Mouse (Mus musculus) lung, embryonic 14.5 days (tissue): ENCODE data around the gene Pank1. TPM values are rescaled to one million over a fixed set of nuclear protein-coding genes. Genes with fewer than 3 reads are reported as not detected.

ENCODE experiments used
- ATAC-seq: fragments of 200-750 bp; cut with Nextera tagmentation; 2 replicates; pipeline ENCODE4 v1.8.0; 2017; ENCODE audit warnings: mild to moderate bottlenecking, moderate TSS enrichment, moderate library complexity; ENCODE audit not compliant: insufficient read depth
- DNase-seq: peaks from one replicate; pipeline ENCODE4 v3.0.0-alpha.2; 2015
- H3K27ac ChIP-seq: fragments of 300-500 bp; sonication (generic); 2 replicates; pipeline ENCODE4 v1.5.1; 2014; ENCODE audit warnings: low read depth, mild to moderate bottlenecking, moderate library complexity
- H3K27me3 ChIP-seq: fragments of 300-500 bp; sonication (generic); 2 replicates; pipeline ENCODE4 v1.6.1; 2014; ENCODE audit warnings: low read length, control low read depth; ENCODE audit not compliant: insufficient read depth
- H3K36me3 ChIP-seq: fragments of 300-500 bp; sonication (generic); 2 replicates; pipeline ENCODE4 v1.6.1; 2014; ENCODE audit warnings: control low read depth; ENCODE audit not compliant: insufficient read depth
- H3K4me1 ChIP-seq: fragments of 300-500 bp; sonication (generic); 2 replicates; pipeline ENCODE4 v1.6.1; 2014; ENCODE audit warnings: antibody characterized with exemption, control low read depth; ENCODE audit not compliant: insufficient read depth
- H3K4me2 ChIP-seq: fragments of 300-500 bp; sonication (generic); 2 replicates; pipeline ENCODE4 v1.6.1; 2014; ENCODE audit warnings: mild to moderate bottlenecking
- H3K4me3 ChIP-seq: fragments of 300-500 bp; sonication (generic); 2 replicates; pipeline ENCODE4 v1.5.1; 2014; ENCODE audit warnings: low read depth, low read length
- H3K9ac ChIP-seq: fragments of 300-500 bp; sonication (generic); 2 replicates; pipeline ENCODE4 v1.6.1; 2014
- H3K9me3 ChIP-seq: fragments of 300-500 bp; sonication (generic); 2 replicates; pipeline ENCODE4 v1.6.1; 2016; ENCODE audit warnings: low read depth, low read length, control low read depth
- CTCF ChIP-seq: IDR thresholded peaks from 2 replicates; pipeline ENCODE4 v1.5.1; 2016; ENCODE audit warnings: antibody characterized with exemption, low read depth
- WGBS: fragments of 180-500 bp; shearing (Covaris S2); extraction: QIAGEN DNeasy Blood & Tissue Kit; methylation state at CpG from one replicate; pipeline ENCODE4 v1.1.7; 2014; 5-methylcytosine and 5-hydroxymethylcytosine counted together
- polyA plus RNA-seq: library from polyadenylated mRNA; unstranded; fragments of >200 nt; fragmentation: Nextera tagmentation; extraction: Ambion mirVana; gene quantifications from 2 replicates; pipeline ENCODE4 v1.2.1, GENCODE M21; 2014

The Pank1 gene
- polyA plus RNA-seq, 1 experiment from 2014 or later, result 10.3 TPM

DNA sequence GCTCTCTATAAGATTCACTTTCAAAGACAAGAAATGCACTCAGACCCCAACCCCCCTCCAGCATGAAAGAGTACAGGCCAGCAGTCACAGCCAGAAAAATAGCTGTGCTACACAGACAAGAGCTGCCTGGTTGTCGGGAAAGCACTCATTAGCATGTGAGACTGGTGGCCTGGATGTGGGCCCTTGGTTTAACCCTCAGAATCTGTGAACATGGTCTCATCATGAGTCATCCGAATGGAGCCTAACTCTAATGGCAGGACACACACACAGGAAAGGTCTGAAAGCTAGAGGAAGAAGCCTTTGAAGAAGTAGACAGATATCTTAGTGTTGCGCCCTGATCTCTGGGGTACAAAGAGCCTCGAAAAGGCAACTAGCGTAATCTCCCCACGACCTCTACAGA, 51.8 kb downstream of the Pank1 start:
- no peak overlapping the region for H3K4me2 ChIP-seq
- DNase-seq (no peak), ATAC-seq (no peak)
- H3K36me3 ChIP-seq, result peaks cover 9% of the 10 kb centered on the region; the same call in 1 of the 2 replicates
- 86% methylated on average over 6 of the region's 6 CpGs for WGBS
- no peak overlapping the region for H3K4me3 ChIP-seq
- no peak for TF ChIP-seq CTCF
- no peaks in the 10 kb centered on the region for H3K4me1 ChIP-seq
- H3K9ac ChIP-seq, result no peak overlapping the region
- no peaks in the 10 kb centered on the region for H3K27me3 ChIP-seq
- H3K9me3 ChIP-seq, result no peaks in the 10 kb centered on the region
- H3K27ac ChIP-seq, result no peak overlapping the region

DNA sequence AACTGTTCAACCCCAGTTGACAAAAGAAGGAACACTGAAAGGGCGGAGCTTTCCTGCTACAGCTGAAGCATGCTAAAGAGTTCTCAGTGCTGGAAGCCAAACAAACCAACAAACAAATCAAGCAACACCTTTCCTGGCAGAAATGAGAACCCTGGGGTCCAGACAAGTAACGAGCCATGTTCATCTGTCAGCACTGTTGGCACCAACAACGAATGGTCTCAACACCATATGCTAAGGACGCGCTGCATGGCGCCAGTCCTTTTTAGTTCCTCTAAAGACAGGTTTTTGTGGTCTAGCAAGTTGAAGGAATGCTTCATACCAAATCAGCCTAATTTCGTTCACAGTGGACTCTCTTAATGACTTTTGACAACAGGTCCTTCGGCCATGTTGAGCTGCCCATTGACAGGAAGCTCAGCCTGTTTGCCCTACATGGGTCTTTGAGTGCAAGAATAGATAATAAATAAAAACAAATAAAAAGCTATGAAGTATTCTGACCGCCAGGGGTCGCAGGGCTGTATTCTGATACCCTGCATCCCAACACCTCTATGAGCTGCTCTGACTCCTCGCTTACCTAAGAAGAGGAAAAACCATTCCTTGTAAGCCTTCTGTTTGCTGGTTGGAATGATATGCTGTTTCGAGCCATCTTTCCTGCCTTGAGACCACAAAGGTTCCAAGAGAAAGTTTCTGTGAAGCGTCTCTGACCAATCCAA, 53.2 kb downstream of the Pank1 start:
- WGBS, result 69% methylated on average over 13 of the region's 13 CpGs
- peak; percentile 72 for DNase-seq

DNA sequence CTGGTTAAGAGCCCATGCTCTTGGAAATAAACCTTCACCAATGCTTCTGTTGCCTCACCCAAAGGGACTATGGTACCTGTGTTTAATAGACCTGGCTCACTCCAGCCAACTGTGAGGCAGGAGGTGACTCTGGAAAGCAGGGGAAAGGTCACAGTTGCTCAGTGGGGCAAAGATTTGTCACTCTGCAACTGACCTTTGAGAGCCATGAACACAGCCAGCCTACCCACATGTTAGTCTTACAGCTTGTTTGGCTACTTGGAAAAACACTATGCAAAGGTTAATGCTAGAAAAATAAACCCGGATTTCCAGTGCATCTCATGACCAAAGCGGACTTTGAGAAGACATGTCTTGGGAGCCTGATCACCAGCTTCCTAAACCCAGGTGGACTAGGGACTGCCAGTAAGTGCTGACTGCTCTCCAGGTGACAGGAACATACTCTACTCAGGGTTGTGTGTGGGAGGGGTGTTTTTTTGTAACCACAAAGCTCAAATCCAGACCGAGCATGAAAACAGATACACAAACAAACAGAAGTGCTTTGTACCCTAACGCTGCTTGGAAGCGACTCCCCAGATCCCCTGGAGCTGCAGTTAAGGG, 59.6 kb downstream of the Pank1 start:
- no peak overlapping the region for H3K4me3 ChIP-seq
- no peak overlapping the region for H3K9ac ChIP-seq
- WGBS, result 84% methylated on average over 5 of the region's 5 CpGs
- H3K27ac ChIP-seq, result no peak overlapping the region
- H3K4me2 ChIP-seq, result no peak overlapping the region
- TF ChIP-seq CTCF, result no peak
- ATAC-seq (no peak), DNase-seq (no peak)
- 0 out of 2 replicates have a peak, but pooled peaks cover 5% of the 10 kb centered on the region for H3K36me3 ChIP-seq
- H3K4me1 ChIP-seq, result no peaks in the 10 kb centered on the region
- no peaks in the 10 kb centered on the region for H3K27me3 ChIP-seq
- no peaks in the 10 kb centered on the region for H3K9me3 ChIP-seq

More for the DNA sequence above, 53.2 kb downstream of the Pank1 start:
- Histone ChIP-seq H3K9me3 (no peaks in the 10 kb centered on the region), H3K36me3 (peaks cover 9% of the 10 kb centered on the region; the same call in 1 of the 2 replicates), H3K4me3 (no peak overlapping the region), H3K27ac (no peak overlapping the region), H3K9ac (no peak overlapping the region), H3K4me2 (no peak overlapping the region), H3K4me1 (no peaks in the 10 kb centered on the region), H3K27me3 (no peaks in the 10 kb centered on the region)
- TF ChIP-seq CTCF, result peak; percentile 65
- no peak; the same call in 1 of the 2 replicates for ATAC-seq

DNA sequence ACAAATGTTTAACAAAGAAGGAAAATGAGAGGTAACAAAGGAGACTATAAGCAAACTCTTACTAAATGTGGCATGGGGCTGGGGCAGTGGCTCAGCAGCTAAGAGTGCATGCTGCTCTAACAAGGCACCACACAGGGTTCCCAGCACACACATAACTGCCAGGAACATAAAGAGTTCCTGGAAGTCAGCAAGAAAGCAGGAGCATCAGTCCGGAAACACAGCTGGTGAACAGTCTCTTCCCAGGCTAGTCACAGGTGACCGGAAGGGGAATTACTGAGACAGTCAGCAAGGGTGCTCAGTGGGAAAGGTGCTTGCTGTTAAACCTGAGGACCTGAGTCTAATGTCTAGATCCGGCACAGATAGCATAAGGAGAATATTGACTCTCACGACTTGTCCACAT, 63.9 kb downstream of the Pank1 start:
- no peak for TF ChIP-seq CTCF
- Histone ChIP-seq H3K4me2 (no peak overlapping the region), H3K27me3 (no peaks in the 10 kb centered on the region), H3K4me3 (no peak overlapping the region), H3K4me1 (no peaks in the 10 kb centered on the region), H3K36me3 (0 out of 2 replicates have a peak, but pooled peaks cover 2% of the 10 kb centered on the region), H3K9ac (no peak overlapping the region), H3K9me3 (no peaks in the 10 kb centered on the region), H3K27ac (no peak overlapping the region)
- no peak for DNase-seq
- no peak for ATAC-seq
- 86% methylated on average over 4 of the region's 4 CpGs for WGBS

DNA sequence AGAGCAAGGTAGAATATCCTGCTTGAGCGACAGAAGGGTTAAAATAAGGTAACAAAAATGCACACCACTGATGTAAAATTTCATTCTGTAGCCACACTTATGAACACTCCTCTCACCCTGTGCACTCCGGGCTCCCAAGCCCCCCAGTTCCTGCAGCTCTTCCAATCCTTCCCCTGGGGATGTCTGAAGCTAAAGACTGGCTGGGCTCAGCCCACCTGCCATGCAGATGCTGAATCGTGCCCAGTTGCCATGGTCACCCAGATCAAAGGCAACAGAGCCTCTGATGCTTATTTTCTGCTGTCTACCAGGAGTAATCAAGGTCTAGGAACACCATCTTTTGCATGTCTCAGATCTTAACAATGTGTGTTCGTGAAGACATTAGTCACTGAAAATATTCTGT, 64.6 kb downstream of the Pank1 start:
- Histone ChIP-seq H3K9me3 (no peaks in the 10 kb centered on the region), H3K9ac (no peak overlapping the region), H3K36me3 (0 out of 2 replicates have a peak, but pooled peaks cover 2% of the 10 kb centered on the region), H3K4me3 (no peak overlapping the region), H3K4me1 (no peaks in the 10 kb centered on the region), H3K27me3 (no peaks in the 10 kb centered on the region), H3K4me2 (no peak overlapping the region), H3K27ac (no peak overlapping the region)
- ATAC-seq (no peak), DNase-seq (no peak)
- WGBS, result 50% methylated on average over 4 of the region's 4 CpGs
- TF ChIP-seq CTCF, result no peak

DNA sequence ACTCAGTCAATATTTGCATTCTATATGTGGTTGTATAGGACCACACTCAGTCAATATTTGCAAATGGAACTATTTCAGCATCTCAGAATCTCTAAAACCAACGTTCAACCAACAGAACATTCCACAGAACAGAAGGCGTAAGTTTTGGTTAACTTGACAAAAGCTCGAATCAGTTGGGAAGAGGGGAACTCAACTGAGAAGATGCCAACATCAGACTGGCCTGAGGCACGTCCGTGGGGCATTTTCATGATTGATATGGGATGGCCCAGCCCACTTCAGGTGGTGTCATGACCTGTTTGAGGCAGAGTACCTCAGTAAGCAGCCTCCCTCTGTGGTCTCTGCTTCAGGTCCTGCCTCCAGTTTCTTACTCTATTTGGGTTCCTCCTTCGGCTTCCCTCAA, 65.3 kb downstream of the Pank1 start:
- Histone ChIP-seq H3K9ac (no peak overlapping the region), H3K4me1 (no peaks in the 10 kb centered on the region), H3K27me3 (no peaks in the 10 kb centered on the region), H3K36me3 (0 out of 2 replicates have a peak, but pooled peaks cover 2% of the 10 kb centered on the region), H3K9me3 (no peaks in the 10 kb centered on the region), H3K4me3 (no peak overlapping the region), H3K27ac (no peak overlapping the region), H3K4me2 (no peak overlapping the region)
- ATAC-seq (no peak), DNase-seq (no peak)
- 68% methylated on average over 6 of the region's 6 CpGs for WGBS
- no peak for TF ChIP-seq CTCF

DNA sequence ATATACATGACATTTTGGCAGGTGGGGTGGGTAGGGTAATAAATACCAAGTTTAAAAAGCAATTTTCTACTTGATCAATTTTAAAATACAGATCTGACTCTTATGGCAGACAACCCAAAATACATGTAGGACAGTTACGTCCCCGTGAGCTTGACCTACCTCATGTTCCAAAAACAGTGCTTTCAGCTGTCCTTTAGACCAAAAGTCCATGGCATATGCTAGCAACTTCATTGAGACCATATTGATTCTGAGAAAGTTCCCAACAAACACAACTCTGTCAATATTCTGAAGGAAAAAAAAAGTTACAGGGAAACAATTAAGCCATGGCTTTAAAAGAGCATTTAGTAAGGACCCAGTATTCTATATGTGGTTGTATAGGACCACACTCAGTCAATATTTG, 65.7 kb downstream of the Pank1 start:
- no peak overlapping the region for H3K9ac ChIP-seq
- TF ChIP-seq CTCF, result no peak
- ATAC-seq, result no peak
- H3K4me3 ChIP-seq, result no peak overlapping the region
- WGBS, result 93% methylated on average over 2 of the region's 2 CpGs
- 0 out of 2 replicates have a peak, but pooled peaks cover 2% of the 10 kb centered on the region for H3K36me3 ChIP-seq
- H3K27me3 ChIP-seq, result no peaks in the 10 kb centered on the region
- H3K9me3 ChIP-seq, result no peaks in the 10 kb centered on the region
- DNase-seq, result no peak
- H3K27ac ChIP-seq, result no peak overlapping the region
- no peak overlapping the region for H3K4me2 ChIP-seq
- no peaks in the 10 kb centered on the region for H3K4me1 ChIP-seq
